Mouse (Mus musculus): Measurements from ENCODE around the gene Rassf8. TPM values are rescaled to one million over a fixed set of nuclear protein-coding genes. Genes with fewer than 3 reads are reported as not detected.

Gene Rassf8
- polyA plus RNA-seq, 1 experiment from 2014 or later: 9.2 TPM

- no peak overlapping the region for H3K27ac ChIP-seq
- WGBS: 1% methylated on average over 8 of the region's 8 CpGs
- no peak overlapping the region for H3K9ac ChIP-seq (replicated peaks)
- peak overlapping the region; percentile 64 for H3K4me3 ChIP-seq (replicated peaks)
- H3K36me3 ChIP-seq: no peaks in the 10 kb centered on the region
- H3K9me3 ChIP-seq: no peaks in the 10 kb centered on the region
- H3K4me1 ChIP-seq (replicated peaks): peaks cover 35% of the 10 kb centered on the region
- peaks cover 73% of the 10 kb centered on the region for H3K27me3 ChIP-seq
- peak overlapping the region; percentile 100 for H3K4me2 ChIP-seq
- no peak for ATAC-seq (ENCODE audit: insufficient number of reproducible peaks, insufficient read depth, low FRiP score, low TSS enrichment, low read depth)
Measured at GRCm38 (mm10) chr6:145864171-145864570, 117.6 kb downstream of the Rassf8 start.

GRCm38 (mm10) chr6:145865289-145865885 lies 118.8 kb downstream of the Rassf8 start, which contains the start of gene Bhlhe41:
TSS of gene Bhlhe41 (minus strand) at chr6:145865558.
- H3K4me3 ChIP-seq (replicated peaks): peak within 1 kb of the TSS; percentile 64
- H3K9me3 ChIP-seq: no peaks in the 10 kb centered on the region
- peaks cover 71% of the 10 kb centered on the region for H3K27me3 ChIP-seq
- H3K27ac ChIP-seq: no peak within 1 kb of the TSS
- peak within 1 kb of the TSS; percentile 51 for H3K9ac ChIP-seq (replicated peaks)
- WGBS: under 1% methylated on average over 43 of the region's 57 CpGs
- H3K36me3 ChIP-seq: no peaks in the 10 kb centered on the region
- H3K4me1 ChIP-seq (replicated peaks): peaks cover 35% of the 10 kb centered on the region
- peak within 1 kb of the TSS; percentile 100 for H3K4me2 ChIP-seq
- 0 out of 2 replicates have a peak, but pooled peaks have one; percentile 18 for ATAC-seq (ENCODE audit: insufficient number of reproducible peaks, insufficient read depth, low FRiP score, low TSS enrichment, low read depth)

GRCm38 (mm10) chr6:145865886-145866851 lies 119.6 kb downstream of the Rassf8 start:
- Histone ChIP-seq H3K27me3 (peaks cover 64% of the 10 kb centered on the region), H3K27ac (no peak overlapping the region)
- WGBS: under 1% methylated on average over 69 of the region's 69 CpGs

GRCm38 (mm10) chr6:145867111-145867510 lies 120.6 kb downstream of the Rassf8 start:
- no peak for ATAC-seq (ENCODE audit: insufficient number of reproducible peaks, insufficient read depth, low FRiP score, low TSS enrichment, low read depth)
- WGBS: 44% methylated on average over 3 of the region's 3 CpGs
- no peak overlapping the region for H3K9ac ChIP-seq (replicated peaks)
- H3K27ac ChIP-seq: no peak overlapping the region
- H3K4me2 ChIP-seq: peak overlapping the region; percentile 100; the same call in 1 of the 2 replicates
- peak overlapping the region; percentile 64; the same call in 1 of the 2 replicates for H3K4me3 ChIP-seq (replicated peaks)
- peaks cover 35% of the 10 kb centered on the region for H3K4me1 ChIP-seq (replicated peaks)
- no peaks in the 10 kb centered on the region for H3K36me3 ChIP-seq
- peaks cover 57% of the 10 kb centered on the region for H3K27me3 ChIP-seq
- H3K9me3 ChIP-seq: no peaks in the 10 kb centered on the region

More at GRCm38 (mm10) chr6:145865886-145866851, 119.6 kb downstream of the Rassf8 start:
- peak overlapping the region; percentile 100 for H3K4me2 ChIP-seq
- ATAC-seq (ENCODE audit: insufficient number of reproducible peaks, insufficient read depth, low FRiP score, low TSS enrichment, low read depth): no peak; the same call in 1 of the 2 replicates
- H3K9ac ChIP-seq (replicated peaks): peak overlapping the region; percentile 51
- no peaks in the 10 kb centered on the region for H3K9me3 ChIP-seq
- H3K4me1 ChIP-seq (replicated peaks): peaks cover 35% of the 10 kb centered on the region
- H3K4me3 ChIP-seq (replicated peaks): peak overlapping the region; percentile 64
- H3K36me3 ChIP-seq: no peaks in the 10 kb centered on the region

Other genes with a start within 250 kb of the Rassf8 start
- 0.17 and 0.18 TPM in 2 replicates for gene Lmntd1, start 132.4 kb upstream of the Rassf8 start, polyA plus RNA-seq (2016; fragmentation: Nextera tagmentation; extraction: Ambion mirVana)
- gene Tuba3b, start 131.0 kb upstream of the Rassf8 start, polyA plus RNA-seq (2016; fragmentation: Nextera tagmentation; extraction: Ambion mirVana): not detected in 2 replicates
- gene Bhlhe41, start 118.8 kb downstream of the Rassf8 start, polyA plus RNA-seq (2016; fragmentation: Nextera tagmentation; extraction: Ambion mirVana): 0.98 and 1.3 TPM in 2 replicates
- gene Sspn, start 184.9 kb downstream of the Rassf8 start, polyA plus RNA-seq (2016; fragmentation: Nextera tagmentation; extraction: Ambion mirVana): 10.3 and 10.7 TPM in 2 replicates